Mouse (Mus musculus) liver, postnatal 0 days (tissue): ENCODE results near the gene Atf7ip. TPM values are rescaled to one million over a fixed set of nuclear protein-coding genes. Genes with fewer than 3 reads are reported as not detected.

Experiments
- ATAC-seq: fragments of 200-750 bp; cut with Nextera tagmentation; 2 replicates; pipeline ENCODE4 v1.8.0; 2017; ENCODE audit warnings: mild to moderate bottlenecking, moderate library complexity
- DNase-seq: peaks from one replicate; pipeline ENCODE4 v3.0.0-alpha.2; 2016
- H3K27ac ChIP-seq: fragments of 300-500 bp; sonication (generic); 2 replicates; pipeline ENCODE4 v1.5.1; 2014; ENCODE audit warnings: antibody characterized with exemption, moderate library complexity, mild to moderate bottlenecking, low read depth
- H3K27me3 ChIP-seq: fragments of 300-500 bp; sonication (generic); 2 replicates; pipeline ENCODE4 v1.6.1; 2014; ENCODE audit warnings: low read length, control low read depth, mixed read lengths; ENCODE audit not compliant: insufficient read depth
- H3K36me3 ChIP-seq: fragments of 300-500 bp; sonication (generic); replicated peaks from 2 replicates; pipeline ENCODE4 v1.6.1; 2014; ENCODE audit warnings: mild to moderate bottlenecking, control low read depth, low read length, moderate library complexity, mixed read lengths; ENCODE audit not compliant: insufficient read depth
- H3K4me1 ChIP-seq: fragments of 300-500 bp; sonication (generic); 2 replicates; pipeline ENCODE4 v1.6.1; 2014; ENCODE audit warnings: antibody characterized with exemption, mild to moderate bottlenecking, control low read depth; ENCODE audit not compliant: insufficient read depth
- H3K4me2 ChIP-seq: fragments of 300-500 bp; sonication (generic); 2 replicates; pipeline ENCODE4 v1.6.1; 2014; ENCODE audit warnings: low read depth, mild to moderate bottlenecking, low read length, moderate library complexity, mixed read lengths
- H3K4me3 ChIP-seq: fragments of 300-500 bp; sonication (generic); 2 replicates; pipeline ENCODE4 v1.5.1; 2014; ENCODE audit warnings: low read depth, low read length
- H3K9ac ChIP-seq: fragments of 300-500 bp; sonication (generic); replicated peaks from 2 replicates; pipeline ENCODE4 v1.6.1; 2014; ENCODE audit warnings: mild to moderate bottlenecking, moderate library complexity
- H3K9me3 ChIP-seq: fragments of 300-500 bp; sonication (generic); 2 replicates; pipeline ENCODE4 v1.6.1; 2016; ENCODE audit warnings: mild to moderate bottlenecking, control low read depth, low read length, mixed read lengths
- CTCF ChIP-seq: sonication (generic); IDR thresholded peaks from 2 replicates; pipeline ENCODE4 v1.5.1; 2016; ENCODE audit warnings: antibody characterized with exemption, low read depth
- EP300 ChIP-seq: IDR thresholded peaks from 2 replicates; pipeline ENCODE4 v1.6.1; 2016; ENCODE audit warnings: antibody characterized with exemption, low read depth, mild to moderate bottlenecking
- WGBS: fragments of 180-500 bp; shearing (Covaris S2); extraction: QIAGEN DNeasy Blood & Tissue Kit; methylation state at CpG from one replicate; pipeline ENCODE4 v1.1.7; 2014; ENCODE audit not compliant: insufficient replicate concordance; 5-methylcytosine and 5-hydroxymethylcytosine counted together
- polyA plus RNA-seq: library from polyadenylated mRNA; unstranded; fragments of >200 nt; fragmentation: Nextera tagmentation; extraction: Ambion mirVana; gene quantifications from 2 replicates; pipeline ENCODE4 v1.2.1, GENCODE M21; 2015

The Atf7ip gene
- polyA plus RNA-seq, 1 experiment from 2014 or later: 6.6 TPM

DNA sequence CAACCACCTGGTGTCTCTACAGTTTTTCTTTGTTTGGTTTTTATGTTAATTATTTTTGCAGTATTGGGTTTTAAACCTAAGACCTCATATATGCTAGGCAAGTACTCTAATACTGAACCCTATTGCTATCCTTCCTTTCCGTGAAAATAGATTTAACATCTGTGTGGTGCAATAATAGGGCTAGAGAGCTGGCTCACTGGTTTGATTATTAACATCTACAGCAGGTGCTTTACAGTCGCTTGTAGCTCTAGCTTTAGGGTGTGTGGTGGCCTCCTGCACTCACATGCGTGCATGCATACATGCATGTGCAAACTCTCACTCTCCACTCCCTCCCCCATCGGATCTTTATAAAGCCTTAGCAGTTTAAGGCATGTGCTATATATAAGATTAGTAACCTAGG lies 19.6 kb downstream of the Atf7ip start:
- WGBS: 80% methylated on average over 4 of the region's 4 CpGs
- H3K36me3 ChIP-seq: peaks cover 23% of the 10 kb centered on the region
- no peak overlapping the region for H3K4me2 ChIP-seq
- H3K4me1 ChIP-seq: peaks cover 16% of the 10 kb centered on the region
- H3K27ac ChIP-seq: no peak overlapping the region
- no peak for DNase-seq
- TF ChIP-seq EP300 (no peak), CTCF (no peak)
- no peak overlapping the region for H3K4me3 ChIP-seq
- no peaks in the 10 kb centered on the region for H3K27me3 ChIP-seq
- 0 out of 2 replicates have a peak, but pooled peaks cover 3% of the 10 kb centered on the region for H3K9me3 ChIP-seq
- peak; percentile 36; the same call in 1 of the 2 replicates for ATAC-seq
- H3K9ac ChIP-seq: no peak overlapping the region

DNA sequence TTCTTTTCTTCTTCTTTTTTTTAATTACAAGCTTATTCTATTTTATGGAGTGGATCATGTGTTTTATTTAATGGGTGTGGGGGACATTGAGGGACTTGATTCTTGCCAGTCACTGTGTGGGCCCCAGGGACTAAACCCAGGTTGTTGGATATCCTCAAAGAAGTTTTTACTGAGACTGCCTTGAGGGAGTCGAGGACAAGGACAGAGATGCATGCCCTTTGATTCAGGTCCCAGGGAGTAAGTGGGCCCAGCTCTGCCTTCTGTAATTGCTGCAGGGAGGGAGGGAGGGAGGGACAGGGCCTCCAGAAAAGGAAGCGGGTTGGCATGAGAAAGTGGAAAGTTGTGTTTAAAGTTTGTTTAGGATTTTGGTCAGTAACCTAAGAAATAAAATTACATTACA lies 23.2 kb downstream of the Atf7ip start:
- Histone ChIP-seq H3K4me2 (no peak overlapping the region), H3K9me3 (0 out of 2 replicates have a peak, but pooled peaks cover 3% of the 10 kb centered on the region), H3K4me3 (no peak overlapping the region), H3K27ac (no peak overlapping the region), H3K27me3 (no peaks in the 10 kb centered on the region), H3K9ac (no peak overlapping the region), H3K36me3 (peaks cover 14% of the 10 kb centered on the region), H3K4me1 (peaks cover 25% of the 10 kb centered on the region)
- 54% methylated on average over 2 of the region's 2 CpGs for WGBS
- TF ChIP-seq CTCF (no peak), EP300 (no peak)
- DNase-seq: no peak
- ATAC-seq: no peak

DNA sequence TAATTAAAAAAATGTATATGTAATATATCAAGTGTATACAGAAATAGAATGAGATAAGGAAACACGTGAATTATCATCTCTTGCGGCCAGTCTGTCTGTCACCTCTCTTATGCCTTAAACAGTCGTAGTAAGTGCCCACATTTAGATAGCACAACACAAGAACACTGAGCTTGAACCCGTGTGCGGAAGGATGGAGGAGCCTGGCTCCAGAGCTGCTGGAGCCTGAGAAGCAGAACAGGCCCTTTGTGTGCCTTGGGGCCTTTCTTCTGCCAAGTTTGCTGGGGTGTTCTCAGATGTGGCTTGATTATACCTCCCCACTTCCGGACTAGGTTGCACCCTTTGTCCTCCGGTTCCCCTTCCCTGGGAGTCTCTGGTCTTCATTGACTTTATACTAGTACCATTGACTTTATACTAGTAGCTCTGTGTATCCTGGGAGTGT lies 25.8 kb downstream of the Atf7ip start:
- H3K9me3 ChIP-seq: no peaks in the 10 kb centered on the region
- H3K9ac ChIP-seq: peak overlapping the region; percentile 46; the same call in 1 of the 2 replicates
- peak; percentile 40 for ATAC-seq
- DNase-seq: peak; percentile 29
- H3K4me2 ChIP-seq: peak overlapping the region; percentile 63
- 22% methylated on average over 7 of the region's 7 CpGs for WGBS
- H3K4me3 ChIP-seq: peak overlapping the region; percentile 25; the same call in 1 of the 2 replicates
- TF ChIP-seq CTCF (no peak), EP300 (no peak)
- peaks cover 26% of the 10 kb centered on the region for H3K4me1 ChIP-seq
- H3K36me3 ChIP-seq: peaks cover 7% of the 10 kb centered on the region; the same call in 1 of the 2 replicates
- H3K27ac ChIP-seq: peak overlapping the region; percentile 75
- H3K27me3 ChIP-seq: no peaks in the 10 kb centered on the region

DNA sequence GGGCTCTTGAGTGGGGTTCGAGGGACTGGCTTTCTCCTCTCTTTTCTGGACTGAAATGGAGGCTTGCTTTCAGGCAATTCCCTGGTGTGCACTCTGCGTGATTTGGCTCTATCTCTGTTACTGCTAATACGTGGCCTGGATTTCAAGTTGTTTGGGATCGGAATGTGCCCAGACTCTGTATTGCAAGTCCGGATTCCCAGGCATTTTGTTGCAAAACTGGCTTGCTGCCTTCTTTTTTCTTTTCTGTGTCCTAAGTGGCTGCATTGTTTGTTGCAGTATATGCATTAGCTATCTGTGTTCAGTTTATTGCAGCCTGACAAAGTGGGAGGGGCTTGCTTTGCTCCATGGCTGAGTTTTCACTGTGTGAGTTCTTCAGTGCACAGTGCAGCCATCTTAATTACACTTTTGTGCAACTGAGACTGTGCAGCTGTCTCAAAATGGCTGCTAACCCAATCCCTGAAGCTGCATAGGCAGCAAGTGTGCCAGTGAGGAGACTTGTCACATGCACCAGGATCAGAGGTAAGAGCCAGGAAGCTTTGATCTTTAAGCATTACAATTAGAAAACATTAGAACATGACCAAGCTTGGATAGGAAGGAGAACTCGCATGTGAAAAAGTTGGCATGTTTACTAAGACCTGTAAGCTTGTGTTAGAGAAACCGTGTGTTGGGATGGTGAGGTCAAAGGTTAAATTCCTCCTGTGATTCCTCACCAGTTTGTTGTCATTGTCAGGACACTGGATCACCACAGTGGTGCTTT lies 26.7 kb downstream of the Atf7ip start:
- 22% methylated on average over 7 of the region's 7 CpGs for WGBS
- DNase-seq (peak; percentile 66), ATAC-seq (peak; percentile 90)
- TF ChIP-seq CTCF (no peak), EP300 (peak; percentile 27; the same call in 1 of the 2 replicates)
- Histone ChIP-seq H3K36me3 (peaks cover 13% of the 10 kb centered on the region), H3K9ac (no peak overlapping the region), H3K4me1 (peaks cover 26% of the 10 kb centered on the region), H3K4me2 (peak overlapping the region; percentile 63), H3K4me3 (peak overlapping the region; percentile 25), H3K27ac (peak overlapping the region; percentile 75), H3K9me3 (no peaks in the 10 kb centered on the region), H3K27me3 (no peaks in the 10 kb centered on the region)

DNA sequence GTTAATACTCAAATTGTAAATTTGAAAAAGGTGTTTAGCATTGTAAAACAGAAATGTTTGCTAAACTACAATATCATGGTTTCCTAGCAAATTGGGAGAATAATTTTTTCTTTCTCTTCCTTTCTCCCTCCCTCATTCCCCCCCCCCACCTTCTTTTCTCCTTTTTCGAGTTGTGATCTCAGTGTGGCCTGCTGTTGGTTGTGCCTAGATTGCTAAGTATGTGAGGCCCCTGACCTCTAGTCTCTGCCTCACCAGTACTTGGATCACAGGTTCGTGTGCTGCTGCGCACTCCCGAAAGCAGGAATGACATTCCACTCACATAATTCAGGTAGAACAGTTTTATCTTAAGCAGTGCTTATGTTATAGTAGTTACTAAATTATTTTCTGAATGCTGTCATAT lies 27.8 kb downstream of the Atf7ip start:
- no peak for ATAC-seq
- H3K27me3 ChIP-seq: no peaks in the 10 kb centered on the region
- no peak overlapping the region for H3K4me3 ChIP-seq
- peaks cover 26% of the 10 kb centered on the region for H3K4me1 ChIP-seq
- no peak overlapping the region for H3K27ac ChIP-seq
- WGBS: 78% methylated on average over 4 of the region's 4 CpGs
- H3K4me2 ChIP-seq: peak overlapping the region; percentile 26; the same call in 1 of the 2 replicates
- TF ChIP-seq EP300: no peak
- TF ChIP-seq CTCF: no peak
- peaks cover 14% of the 10 kb centered on the region for H3K36me3 ChIP-seq
- no peak overlapping the region for H3K9ac ChIP-seq
- H3K9me3 ChIP-seq: no peaks in the 10 kb centered on the region
- DNase-seq: no peak

DNA sequence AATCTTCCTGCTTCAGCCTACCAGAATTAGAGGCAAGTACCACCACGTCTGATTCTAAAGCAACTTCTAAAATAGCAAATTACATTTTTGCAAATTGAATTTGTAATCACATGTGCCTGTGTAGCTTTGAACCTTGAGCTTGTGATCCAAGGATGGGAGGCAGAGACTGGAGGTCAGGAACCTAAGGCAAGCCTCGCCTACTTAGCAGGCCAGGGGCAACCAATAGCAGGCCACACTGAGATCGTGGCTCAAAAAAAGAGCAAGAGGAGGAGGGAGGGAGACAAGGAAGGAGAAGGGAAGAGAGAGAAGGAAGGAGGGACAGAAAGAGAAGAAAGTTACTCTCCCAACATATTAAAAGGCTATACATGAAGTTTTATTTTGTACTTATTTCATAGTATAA lies 28.5 kb downstream of the Atf7ip start:
- H3K27ac ChIP-seq: no peak overlapping the region
- no peak for DNase-seq
- ATAC-seq: no peak

More for the DNA sequence above, 28.5 kb downstream of the Atf7ip start:
- no peaks in the 10 kb centered on the region for H3K27me3 ChIP-seq
- no peak overlapping the region for H3K4me3 ChIP-seq
- peaks cover 18% of the 10 kb centered on the region for H3K36me3 ChIP-seq
- TF ChIP-seq EP300: no peak
- WGBS: 47% methylated on average over 3 of the region's 3 CpGs
- H3K9me3 ChIP-seq: no peaks in the 10 kb centered on the region
- H3K4me2 ChIP-seq: no peak overlapping the region
- no peak overlapping the region for H3K9ac ChIP-seq
- peaks cover 23% of the 10 kb centered on the region for H3K4me1 ChIP-seq
